Mouse (Mus musculus) myocyte (in vitro differentiated cells): ENCODE measurements around the gene Hrasls.

ENCODE experiments used
- CEBPB ChIP-seq: IDR thresholded peaks from 2 replicates; pipeline ENCODE4 v1.6.1; 2011; ENCODE audit warnings: mild to moderate bottlenecking, moderate library complexity; ENCODE audit not compliant: poor library complexity, insufficient read depth, severe bottlenecking
- E2F4 ChIP-seq: IDR thresholded peaks from one replicate; pipeline ENCODE4 v1.6.1; 2011; ENCODE audit warnings: mild to moderate bottlenecking, control low read depth, moderate library complexity; ENCODE audit not compliant: insufficient read depth
- MAX ChIP-seq: IDR thresholded peaks from one replicate; pipeline ENCODE4 v1.6.1; 2011; ENCODE audit warnings: low read depth, mild to moderate bottlenecking, control low read depth
- MYOD1 ChIP-seq, 3 experiments: IDR thresholded peaks; one replicate each; pipeline ENCODE4 v1.6.1; 2011; ENCODE audit warnings: control low read depth in 2 of 3, low read depth in 2 of 3, mild to moderate bottlenecking in 2 of 3, moderate library complexity in 1 of 3; ENCODE audit not compliant: insufficient read length in 2 of 3, control insufficient read depth in 1 of 3
- MYOG ChIP-seq, 3 experiments: IDR thresholded peaks; one replicate each; pipeline ENCODE4 v1.6.1; 2011; ENCODE audit warnings: control low read depth in 2 of 3, low read depth in 2 of 3, mild to moderate bottlenecking in 2 of 3; ENCODE audit not compliant: insufficient read length in 2 of 3, control insufficient read depth in 1 of 3, insufficient read depth in 1 of 3
- POLR2A ChIP-seq: IDR thresholded peaks from one replicate; pipeline ENCODE4 v1.6.1; 2011; ENCODE audit warnings: low read depth, mild to moderate bottlenecking, control low read depth, moderate library complexity; ENCODE audit not compliant: insufficient read length
- POLR2AphosphoS2 ChIP-seq: IDR thresholded peaks from one replicate; pipeline ENCODE4 v1.6.1; 2011; ENCODE audit warnings: low read depth, control low read depth; ENCODE audit not compliant: insufficient read length
- REST ChIP-seq: IDR thresholded peaks from one replicate; pipeline ENCODE4 v1.6.1; 2011; ENCODE audit warnings: mild to moderate bottlenecking, control low read depth, moderate library complexity; ENCODE audit not compliant: insufficient read depth, insufficient read length
- SRF ChIP-seq: IDR thresholded peaks from one replicate; pipeline ENCODE4 v1.6.1; 2011; ENCODE audit warnings: low read depth; ENCODE audit not compliant: control insufficient read depth, insufficient read length
- TCF12 ChIP-seq: IDR thresholded peaks from one replicate; pipeline ENCODE4 v1.6.1; 2011; ENCODE audit warnings: mild to moderate bottlenecking, control low read depth; ENCODE audit not compliant: poor library complexity, insufficient read depth, severe bottlenecking
- TCF3 ChIP-seq: IDR thresholded peaks from one replicate; pipeline ENCODE4 v1.6.1; 2011; ENCODE audit warnings: low read depth, control low read depth; ENCODE audit not compliant: insufficient read length
- USF1 ChIP-seq: IDR thresholded peaks from one replicate; pipeline ENCODE4 v1.6.1; 2011; ENCODE audit warnings: low read depth, mild to moderate bottlenecking, control low read depth, moderate library complexity

GRCm38 (mm10) chr16:29254325-29254724, 44.8 kb downstream of the Hrasls start:
- no peak for TF ChIP-seq MAX
- TF ChIP-seq POLR2A = no peak
- TF ChIP-seq MYOD1 (IDR thresholded peaks at IDR 0.05; ENCODE audit: control insufficient read depth in 1 of 3, insufficient read length in 2 of 3, low read depth in 2 of 3) = no peak
- TF ChIP-seq USF1 = no peak
- TF ChIP-seq TCF12 = no peak
- TF ChIP-seq CEBPB = no peak
- no peak for TF ChIP-seq TCF3
- no peak for TF ChIP-seq MYOG (IDR thresholded peaks at IDR 0.05; ENCODE audit: control insufficient read depth in 1 of 3, insufficient read depth in 1 of 3, insufficient read length in 2 of 3, low read depth in 2 of 3)
- TF ChIP-seq POLR2AphosphoS2 = no peak
- no peak for TF ChIP-seq E2F4
- no peak for TF ChIP-seq REST
- TF ChIP-seq SRF = no peak
